Mouse (Mus musculus) testis, adult 2 months (tissue): Measurements from ENCODE around the gene Zfp607b.

Source experiments
- CTCF ChIP-seq: fragments of 200-500 bp; IDR thresholded peaks from 2 replicates; pipeline ENCODE4 v1.5.1; 2012; ENCODE audit warnings: low read depth, mild to moderate bottlenecking, inconsistent platforms, low read length, moderate library complexity; ENCODE audit not compliant: control insufficient read depth, insufficient read depth, insufficient replicate concordance
- POLR2A ChIP-seq: fragments of 200-500 bp; IDR thresholded peaks from 2 replicates; pipeline ENCODE4 v1.6.1; 2012; ENCODE audit warnings: low read depth, mild to moderate bottlenecking, inconsistent platforms, low read length, moderate library complexity; ENCODE audit not compliant: control insufficient read depth

- no peak for TF ChIP-seq CTCF
- TF ChIP-seq POLR2A: no peak
These were observed 46.3 kb downstream of the Zfp607b start for GRCm38 (mm10) chr7:27735457-27735856.
